Mouse (Mus musculus) bone marrow macrophage, adult 2 months (primary cell): ENCODE results near the gene Gm9958. TPM values are rescaled to one million over a fixed set of nuclear protein-coding genes. Genes with fewer than 3 reads are reported as not detected.

Experiments
- H3K27ac ChIP-seq: 2 replicates; pipeline ENCODE4 v1.5.1; 2012; ENCODE audit warnings: low read depth, low read length; ENCODE audit not compliant: insufficient read depth
- H3K4me1 ChIP-seq: 2 replicates; pipeline ENCODE4 v1.6.1; 2012; ENCODE audit warnings: low read length; ENCODE audit not compliant: control insufficient read depth, insufficient read depth
- H3K4me3 ChIP-seq: 2 replicates; pipeline ENCODE4 v1.5.1; 2012; ENCODE audit warnings: mild to moderate bottlenecking, low read length, moderate library complexity; ENCODE audit not compliant: insufficient read depth
- CTCF ChIP-seq: IDR thresholded peaks from 2 replicates; pipeline ENCODE4 v1.5.1; 2012; ENCODE audit warnings: low read depth, mild to moderate bottlenecking, low read length, moderate library complexity
- POLR2A ChIP-seq: IDR thresholded peaks from 2 replicates; pipeline ENCODE4 v1.6.1; 2012; ENCODE audit warnings: mild to moderate bottlenecking, low read depth, low read length, borderline replicate concordance
- polyA plus RNA-seq: library from polyadenylated mRNA; stranded (reverse); fragments of >200 nt; gene quantifications from 2 replicates; pipeline ENCODE4 v1.2.4, GENCODE M21; 2012; ENCODE audit not compliant: missing spikeins, insufficient read depth, insufficient read length

The Gm9958 gene
- polyA plus RNA-seq, result 2.3 and 3.4 TPM in 2 replicates

DNA sequence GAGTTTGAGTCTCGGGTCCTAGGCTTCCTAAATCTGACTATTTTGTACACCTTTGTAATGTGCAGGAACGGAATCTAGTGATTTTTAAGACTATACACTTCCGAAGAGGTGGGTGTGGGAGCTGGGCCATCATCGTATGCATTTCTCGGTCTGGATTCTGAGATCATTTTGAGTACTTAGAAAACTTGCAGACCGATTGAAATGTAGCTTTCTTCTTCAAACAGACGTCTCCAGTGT is at the start of gene Gm9958:
Gm9958 (plus strand) TSS at position 138 of the 237 bp plus-strand sequence.
- peak within 1 kb of the TSS; percentile 100 for H3K4me3 ChIP-seq
- TF ChIP-seq CTCF (no peak), POLR2A (no peak)
- peaks cover 8% of the 10 kb centered on the region for H3K4me1 ChIP-seq
- peak within 1 kb of the TSS; percentile 100 for H3K27ac ChIP-seq

DNA sequence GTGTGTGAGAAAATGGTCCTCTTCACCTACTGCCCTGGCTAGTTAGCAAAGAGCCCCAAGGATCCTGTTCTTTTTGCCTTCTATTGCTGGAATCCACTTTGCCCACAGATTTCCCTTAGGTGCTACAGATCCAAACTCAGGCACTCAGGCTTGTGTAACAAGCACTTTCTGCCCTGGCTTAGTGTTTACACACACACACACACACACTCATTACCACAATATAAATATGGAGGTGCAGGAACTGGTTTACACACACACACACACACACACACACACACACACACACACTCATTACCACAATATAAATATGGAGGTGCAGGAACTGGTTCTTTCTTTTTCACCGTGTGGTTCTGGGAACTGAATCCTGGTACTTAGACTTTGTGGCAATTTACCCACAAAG is 35.9 kb upstream of the Gm9958 start:
- no peak overlapping the region for H3K4me3 ChIP-seq
- peaks cover 23% of the 10 kb centered on the region for H3K4me1 ChIP-seq
- H3K27ac ChIP-seq, result no peak overlapping the region
- TF ChIP-seq CTCF (no peak), POLR2A (no peak)

DNA sequence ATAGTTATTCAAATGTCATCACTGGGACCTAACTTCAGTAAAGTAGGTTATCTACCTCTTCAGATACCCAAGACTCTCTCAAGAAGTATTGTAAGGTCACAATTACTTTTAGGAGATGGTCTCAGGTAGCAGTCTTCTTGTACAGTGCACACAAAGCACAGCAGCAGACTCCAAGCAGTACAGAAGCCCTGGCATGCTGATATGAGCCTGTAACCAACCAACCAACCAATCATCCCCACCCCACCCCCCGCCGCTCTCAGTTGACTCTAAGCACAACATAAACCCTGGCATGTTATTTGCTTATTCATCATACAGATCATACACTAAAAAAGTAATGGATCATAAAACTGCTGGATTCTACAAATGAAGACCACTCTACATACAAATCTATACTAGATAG is 34.5 kb upstream of the Gm9958 start:
- no peak for TF ChIP-seq POLR2A
- no peak for TF ChIP-seq CTCF
- Histone ChIP-seq H3K4me3 (no peak overlapping the region), H3K27ac (no peak overlapping the region), H3K4me1 (peaks cover 21% of the 10 kb centered on the region)

DNA sequence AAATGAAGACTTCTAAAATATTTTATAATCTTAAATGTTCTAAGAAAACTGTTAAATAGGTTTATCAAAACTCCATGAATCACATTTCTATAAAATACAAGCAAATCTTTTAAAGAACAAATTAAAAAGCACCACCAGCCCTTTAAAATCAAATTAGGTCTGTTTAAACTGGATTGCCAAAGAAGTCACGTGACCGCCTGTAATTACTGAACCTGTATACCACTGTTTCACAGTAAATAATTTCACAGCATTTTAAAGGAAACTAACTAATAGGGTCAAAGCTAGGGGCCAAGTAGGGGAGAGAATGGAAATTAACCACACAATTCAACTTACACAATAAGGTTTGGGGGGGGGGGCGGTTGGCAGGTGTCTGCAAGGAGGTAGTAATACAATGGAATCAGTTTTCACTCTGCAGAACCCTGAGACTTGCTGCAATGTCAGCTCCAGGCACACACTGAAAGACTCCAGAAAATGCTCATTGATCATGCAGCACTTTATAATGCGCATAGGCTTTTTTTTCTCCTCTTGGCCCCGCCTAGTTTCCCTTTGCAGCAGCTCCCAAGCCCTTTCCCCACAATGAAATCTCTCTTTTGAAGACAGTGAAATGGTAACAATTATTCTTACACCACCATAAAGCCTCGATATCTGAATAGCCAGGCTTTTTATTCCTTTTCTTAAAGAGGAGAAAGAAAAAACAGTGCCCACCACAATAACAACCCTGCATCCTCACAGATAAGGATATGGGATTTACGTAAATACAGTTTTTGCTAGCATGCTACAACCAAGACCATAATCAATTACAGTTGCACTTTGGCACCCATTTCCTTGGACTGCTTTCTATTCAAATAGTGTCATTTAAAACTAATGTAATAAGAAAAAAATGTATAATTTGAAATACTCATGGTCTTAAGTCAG is 28.6 kb upstream of the Gm9958 start:
- Histone ChIP-seq H3K4me3 (peak overlapping the region; percentile 31; the same call in 1 of the 2 replicates), H3K4me1 (peaks cover 9% of the 10 kb centered on the region), H3K27ac (peak overlapping the region; percentile 34)
- TF ChIP-seq POLR2A (no peak), CTCF (no peak)

DNA sequence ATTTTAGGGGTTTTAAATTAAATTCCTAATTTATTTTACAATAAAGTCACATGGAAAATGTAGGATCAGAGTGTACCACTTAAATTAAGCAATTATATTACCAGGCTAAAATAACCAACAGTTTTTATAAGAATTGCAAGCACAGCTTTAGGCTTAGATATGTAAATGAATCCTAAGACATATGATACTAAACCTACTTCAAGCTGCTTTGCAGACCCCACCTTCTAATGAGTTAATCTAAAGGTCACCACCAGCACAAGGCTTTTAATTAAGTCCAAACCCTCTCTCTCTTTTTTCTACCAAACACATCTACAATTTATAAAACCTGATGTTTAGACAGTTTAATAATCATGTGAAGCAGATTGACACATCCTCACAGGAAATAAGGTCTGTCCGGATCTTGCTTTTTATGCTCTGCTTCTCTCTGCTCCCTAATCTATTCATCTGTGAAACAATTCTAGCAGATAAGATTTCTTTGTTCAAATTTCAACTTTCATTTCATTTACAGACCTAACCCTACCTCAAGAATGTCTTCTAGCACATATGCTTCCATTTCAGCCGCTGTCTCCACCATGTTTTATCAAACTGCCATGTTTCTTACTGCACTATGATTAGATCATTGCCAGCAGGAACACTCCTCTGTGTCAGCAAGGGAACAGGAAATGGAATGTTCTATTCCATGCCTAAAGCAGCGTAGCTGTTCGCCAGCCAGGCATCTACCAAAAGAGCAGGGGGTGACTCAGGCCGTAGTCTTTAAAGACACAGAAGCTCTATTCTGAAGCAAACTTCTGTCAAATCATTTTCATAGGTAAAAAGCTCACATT is 27.7 kb upstream of the Gm9958 start:
- Histone ChIP-seq H3K4me3 (peak overlapping the region; percentile 19), H3K27ac (peak overlapping the region; percentile 45), H3K4me1 (peaks cover 8% of the 10 kb centered on the region)
- TF ChIP-seq POLR2A (no peak), CTCF (no peak)

DNA sequence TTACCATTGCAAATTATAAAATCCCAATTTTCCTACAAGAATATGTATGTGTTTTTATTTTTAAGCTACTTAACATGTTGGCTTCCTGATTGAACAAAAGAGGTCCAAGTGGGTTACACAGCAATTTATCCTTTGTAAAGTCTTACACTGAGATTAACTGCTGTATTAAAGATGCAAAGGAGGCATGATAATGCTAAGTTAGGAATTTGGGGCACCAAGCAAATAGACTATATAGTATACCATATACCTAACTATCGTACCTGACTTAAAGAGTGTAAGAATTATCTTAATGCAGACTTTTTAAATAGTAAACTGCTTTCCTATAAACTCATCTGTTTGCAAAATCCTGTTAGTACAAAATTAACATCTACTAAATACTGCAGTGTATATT is 27.1 kb upstream of the Gm9958 start:
- TF ChIP-seq POLR2A (no peak), CTCF (no peak)
- Histone ChIP-seq H3K4me1 (peaks cover 6% of the 10 kb centered on the region), H3K4me3 (no peak overlapping the region), H3K27ac (no peak overlapping the region)

DNA sequence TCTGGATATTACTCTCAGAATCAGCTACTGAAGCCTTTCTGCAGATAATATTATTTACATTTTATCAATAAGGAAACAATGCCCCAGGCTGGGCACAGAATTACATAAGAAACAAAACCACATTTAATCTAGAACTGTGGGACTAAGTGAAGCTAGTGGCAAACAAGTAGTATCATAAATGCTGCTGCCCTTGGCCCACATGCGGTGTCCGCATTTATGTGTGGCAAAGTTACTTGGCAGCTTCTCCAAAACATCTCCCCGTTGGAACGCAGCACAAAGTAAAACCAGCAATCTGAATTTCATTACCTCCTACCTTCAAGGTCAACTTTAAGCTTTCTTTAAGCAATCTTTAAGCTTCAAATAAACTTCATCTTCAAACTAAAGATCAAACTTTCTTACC is 26.2 kb upstream of the Gm9958 start:
- Histone ChIP-seq H3K27ac (no peak overlapping the region), H3K4me3 (no peak overlapping the region), H3K4me1 (peaks cover 5% of the 10 kb centered on the region)
- no peak for TF ChIP-seq CTCF
- TF ChIP-seq POLR2A, result no peak

DNA sequence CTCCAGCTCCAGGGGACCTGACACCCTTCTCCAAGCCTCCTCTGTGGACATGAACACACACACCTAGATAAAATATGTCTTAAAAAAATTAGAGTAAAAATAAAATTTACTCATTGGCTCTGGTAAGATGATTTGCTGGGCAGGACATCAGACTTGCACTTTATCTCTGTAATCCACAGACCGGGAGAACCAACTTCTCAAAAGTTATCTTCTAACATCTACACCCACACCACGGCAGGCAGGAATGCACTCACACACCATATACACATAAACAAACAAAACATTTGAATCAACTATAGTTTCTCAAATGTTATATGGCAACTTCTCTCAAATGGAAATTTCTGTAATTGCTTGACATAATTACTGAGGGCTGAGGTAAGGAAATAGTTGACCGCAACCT is 20.1 kb upstream of the Gm9958 start:
- TF ChIP-seq CTCF, result no peak
- TF ChIP-seq POLR2A, result no peak
- H3K4me1 ChIP-seq, result 0 out of 2 replicates have a peak, but pooled peaks cover 3% of the 10 kb centered on the region
- no peak overlapping the region for H3K4me3 ChIP-seq
- no peak overlapping the region for H3K27ac ChIP-seq

DNA sequence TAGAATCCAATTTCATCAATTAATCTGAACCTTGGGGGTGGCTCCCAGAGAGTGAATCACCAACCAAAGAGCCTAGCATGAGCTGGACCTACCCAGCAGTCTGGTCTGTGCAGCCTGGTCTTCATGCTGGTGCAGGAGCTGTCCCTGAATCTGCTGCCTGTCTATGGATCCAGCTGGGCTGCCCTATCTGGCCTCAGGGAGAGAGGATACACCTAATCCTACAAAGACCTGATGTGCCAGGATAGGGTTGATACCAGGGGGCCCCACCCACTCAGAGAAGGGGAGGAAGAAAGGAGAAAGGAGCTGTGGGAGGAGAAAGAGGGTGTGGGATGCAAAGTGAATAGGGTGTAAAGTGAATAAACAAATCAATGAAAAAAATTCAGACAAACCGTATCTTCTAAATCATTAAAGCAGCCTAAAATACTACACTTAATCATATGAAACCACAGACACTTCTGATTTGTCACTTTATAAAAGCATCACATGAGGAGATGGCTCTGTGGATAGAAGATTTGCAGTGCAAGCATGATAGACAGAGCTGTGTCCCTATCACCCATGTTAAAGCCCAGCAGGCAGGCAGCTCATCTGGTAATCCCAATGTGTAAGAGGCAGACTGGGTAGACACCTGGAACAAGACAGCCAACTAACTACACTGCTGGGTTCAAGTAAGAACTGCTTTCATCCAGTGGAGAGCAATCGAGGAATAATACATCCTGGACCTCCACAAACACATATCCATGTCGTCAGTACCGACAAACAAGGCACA is 13.3 kb upstream of the Gm9958 start:
- Histone ChIP-seq H3K4me3 (no peak overlapping the region), H3K27ac (no peak overlapping the region), H3K4me1 (peaks cover 9% of the 10 kb centered on the region)
- TF ChIP-seq POLR2A (no peak), CTCF (no peak)

DNA sequence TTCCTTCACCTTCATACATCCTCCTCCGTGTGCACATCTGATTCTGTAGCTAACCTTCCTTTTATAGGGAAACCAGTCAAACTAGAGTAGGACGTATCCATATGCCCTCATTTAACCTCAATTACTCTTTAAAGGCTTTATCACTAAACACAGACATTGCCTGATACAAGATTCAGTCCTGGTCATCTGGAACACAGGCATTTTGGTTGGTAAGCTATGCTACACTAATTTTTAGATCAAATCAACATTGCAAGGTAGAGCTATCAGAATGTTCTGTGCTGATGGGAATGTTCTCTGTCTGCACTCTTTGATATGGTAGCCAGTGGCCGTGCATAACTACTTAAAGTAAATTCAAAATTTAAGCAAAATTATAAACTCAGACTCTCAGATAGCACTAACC is 11.2 kb upstream of the Gm9958 start:
- H3K4me3 ChIP-seq, result no peak overlapping the region
- H3K4me1 ChIP-seq, result peaks cover 8% of the 10 kb centered on the region
- H3K27ac ChIP-seq, result no peak overlapping the region
- TF ChIP-seq POLR2A (no peak), CTCF (no peak)
